Mouse (Mus musculus) Patski (cell line): ENCODE measurements around the gene Fbxo47. TPM values are rescaled to one million over a fixed set of nuclear protein-coding genes. Genes with fewer than 3 reads are reported as not detected.

Source experiments
- ATAC-seq: fragments of 100-300 bp; one replicate; pipeline ENCODE4 v1.8.0; 2021
- CTCF ChIA-PET: fragments of 350-600 bp; sonication (Branson Sonifier 250); formaldehyde crosslinking; loops from one replicate; lab custom pipeline; 2022; ENCODE audit warnings: inconsistent platforms; lab: Charles Lee
- POLR2A ChIA-PET: fragments of 350-600 bp; sonication (Branson Sonifier 250); formaldehyde crosslinking; loops from one replicate; lab custom pipeline; 2022; ENCODE audit warnings: antibody characterized with exemption, inconsistent platforms; lab: Charles Lee
- DNase-seq: peaks from one replicate; pipeline ENCODE4 v3.0.0-alpha.2; 2011; ENCODE audit warnings: low read depth, low spot score
- H3K27me3 ChIP-seq: fragments of 371-371 bp; one replicate; pipeline ENCODE4 v1.5.1; 2021
- CTCF ChIP-seq: fragments of 100-300 bp; IDR thresholded peaks from one replicate; pipeline ENCODE4 v1.5.1; 2021
- in situ Hi-C: fragments of 300-500 bp; cut with MboI; formaldehyde crosslinking; loops from 3 replicates; pipeline ENCODE4 v1.11.1; 2018; ENCODE audit warnings: low pct_unique_long_range_greater_than_20kb, mixed read lengths
- polyA plus RNA-seq: library from polyadenylated mRNA; unstranded; gene quantifications from one replicate; pipeline ENCODE4 v1.2.3, GENCODE M21; 2021

Gene Fbxo47
- polyA plus RNA-seq, 1 experiment from 2014 or later, result 1.5 TPM

DNA sequence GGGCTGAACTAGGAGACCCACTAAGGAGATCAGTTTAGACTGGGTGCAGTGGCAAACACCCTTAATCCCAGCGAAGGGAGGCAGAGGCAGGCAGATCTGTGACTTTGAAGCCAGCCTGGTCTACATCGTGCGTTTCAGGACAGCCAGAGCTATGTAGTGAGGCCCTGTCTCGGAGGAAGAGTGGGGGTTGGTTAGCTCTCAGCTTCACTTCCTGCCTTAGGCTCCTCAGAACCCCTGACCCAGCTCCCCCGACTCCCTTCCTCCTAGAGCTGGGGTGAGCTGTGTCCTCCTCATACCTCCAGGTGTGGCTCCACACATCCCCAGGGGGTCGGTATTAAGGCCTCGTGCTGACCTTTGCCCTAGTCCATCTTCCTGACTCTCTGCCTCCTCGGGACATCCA, 47.4 kb downstream of the Fbxo47 start:
- in situ Hi-C loops, result no loop called here
- H3K27me3 ChIP-seq, result no peaks in the 10 kb centered on the region
- no peak for ATAC-seq
- TF ChIP-seq CTCF, result no peak
- ChIA-PET POLR2A (no interaction called here), CTCF (no interaction called here)
- DNase-seq, result no peak

DNA sequence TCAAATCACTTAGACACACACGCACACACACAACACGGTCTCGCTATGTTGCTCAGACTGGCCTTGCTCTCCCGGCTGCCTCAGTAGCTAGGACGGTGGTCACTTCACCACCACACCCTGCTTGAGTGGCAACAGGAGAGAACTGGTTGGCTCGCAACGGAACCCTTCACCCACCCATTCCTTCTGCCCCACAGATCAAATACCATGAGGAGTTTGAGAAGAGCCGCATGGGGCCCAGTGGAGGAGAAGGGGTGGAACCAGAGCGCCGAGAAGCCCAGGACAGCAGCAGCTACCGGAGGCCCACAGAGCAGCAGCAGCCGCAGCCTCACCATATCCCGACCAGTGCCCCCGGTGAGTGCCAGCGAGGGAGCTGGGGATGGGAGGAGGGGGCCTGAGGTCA, 50.6 kb downstream of the Fbxo47 start:
- in situ Hi-C loops, result no loop called here
- TF ChIP-seq CTCF, result no peak
- DNase-seq (no peak), ATAC-seq (no peak)
- ChIA-PET POLR2A (interaction anchor here (0.6 kb wide), 1 partner anchor 40 kb away, joined by 4 read pairs; no protein-coding TSS in a partner anchor), CTCF (no interaction called here)
- no peaks in the 10 kb centered on the region for H3K27me3 ChIP-seq

DNA sequence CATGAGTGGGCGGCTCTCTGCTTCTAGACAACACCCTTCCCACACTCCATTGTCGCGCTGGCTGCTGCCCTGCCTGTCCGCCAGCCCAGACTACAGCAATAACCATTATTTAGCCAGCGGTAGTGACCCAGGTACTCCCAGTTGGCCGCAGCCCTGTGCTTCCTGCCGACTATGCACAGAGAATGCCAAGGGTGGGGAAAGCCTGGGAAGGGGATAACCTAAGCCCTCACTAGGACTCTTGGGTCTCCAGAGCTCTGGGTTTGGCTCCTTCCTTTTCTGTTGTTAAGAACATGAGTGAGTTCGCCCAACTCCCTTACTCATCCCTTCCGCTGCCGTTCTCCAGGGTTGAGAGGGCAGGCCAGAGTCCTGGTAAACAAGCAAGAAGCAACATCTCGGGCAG, 52.0 kb downstream of the Fbxo47 start:
- in situ Hi-C loops, result no loop called here
- no peak for TF ChIP-seq CTCF
- CTCF ChIA-PET, result no interaction called here
- POLR2A ChIA-PET, result no interaction called here
- no peaks in the 10 kb centered on the region for H3K27me3 ChIP-seq
- ATAC-seq (no peak), DNase-seq (no peak)

DNA sequence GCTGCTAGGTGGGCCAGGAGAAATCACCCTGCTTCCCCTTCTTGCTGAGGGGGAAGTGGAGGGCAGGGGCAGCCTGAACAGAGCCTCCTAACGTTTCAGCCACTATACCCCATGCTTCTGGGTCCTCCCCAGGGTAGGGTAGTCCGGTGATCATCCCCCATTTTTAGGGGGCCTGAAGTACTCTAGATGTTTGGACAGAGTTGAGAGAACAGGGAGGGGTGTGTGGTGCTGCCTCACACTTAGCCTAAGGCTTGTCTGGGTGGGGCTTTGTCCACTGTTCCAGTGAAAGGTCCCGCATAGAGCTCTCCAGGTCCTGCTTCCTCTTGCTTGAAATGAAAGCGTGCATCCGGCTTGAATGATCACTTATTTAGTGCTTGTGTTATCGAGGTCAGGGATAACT, 53.5 kb downstream of the Fbxo47 start:
- POLR2A ChIA-PET, result interaction anchor here (0.7 kb wide), 1 partner anchor 69 kb away, joined by 3 read pairs; no protein-coding TSS in a partner anchor
- no peak for TF ChIP-seq CTCF
- CTCF ChIA-PET, result no interaction called here
- no peak for ATAC-seq
- in situ Hi-C loops, result no loop called here
- no peak for DNase-seq
- H3K27me3 ChIP-seq, result no peaks in the 10 kb centered on the region

DNA sequence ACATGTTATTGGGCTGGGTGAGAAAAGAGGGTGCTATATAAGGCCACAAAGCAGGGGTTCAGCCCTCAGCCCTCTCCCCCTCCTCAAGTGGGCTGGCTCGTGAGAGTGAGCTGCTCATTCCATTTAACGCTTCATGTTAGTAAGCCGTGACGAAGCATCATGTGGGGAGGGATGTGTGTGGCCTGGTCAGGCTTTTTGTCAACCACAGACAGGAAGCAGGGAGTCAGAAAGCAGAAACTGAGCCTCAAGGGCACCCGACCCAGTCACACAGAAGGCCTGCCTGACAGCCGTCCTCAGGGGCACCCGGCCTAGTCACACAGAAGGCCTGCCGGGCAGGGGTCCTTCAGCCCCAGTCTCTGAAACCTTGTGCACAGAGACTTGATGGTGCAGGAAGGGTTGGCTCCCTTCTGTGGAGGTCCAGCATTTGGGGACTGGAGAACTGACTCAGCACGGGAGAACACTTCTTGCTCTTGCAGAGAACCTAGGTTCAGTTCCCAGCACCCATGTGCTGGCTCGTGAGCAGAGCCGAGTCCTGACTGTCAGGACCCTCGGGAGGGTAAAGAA, 54.0 kb downstream of the Fbxo47 start:
- DNase-seq (no peak), ATAC-seq (no peak)
- H3K27me3 ChIP-seq, result no peaks in the 10 kb centered on the region
- TF ChIP-seq CTCF, result no peak
- in situ Hi-C loops, result no loop called here
- ChIA-PET POLR2A (no interaction called here), CTCF (no interaction called here)

DNA sequence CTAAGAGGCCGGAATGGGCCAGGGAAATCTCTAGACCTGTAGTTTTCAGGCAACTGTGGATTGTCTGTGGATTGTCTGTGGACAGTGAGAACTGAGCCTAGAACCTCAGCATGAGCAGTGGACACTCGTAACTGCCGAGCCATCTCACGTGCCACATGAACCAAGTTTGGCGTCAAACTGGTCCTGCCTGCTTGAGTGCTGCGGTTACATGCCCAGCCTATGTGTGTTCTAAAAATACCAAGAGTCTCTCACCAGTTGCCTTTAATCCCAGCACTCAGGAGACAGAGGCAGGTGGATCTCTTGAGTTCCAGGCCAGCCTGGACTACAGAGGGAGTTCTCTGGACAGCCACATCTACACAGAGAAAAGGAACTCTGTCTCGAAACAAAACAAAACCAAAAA, 54.6 kb downstream of the Fbxo47 start:
- CTCF ChIA-PET, result no interaction called here
- no peaks in the 10 kb centered on the region for H3K27me3 ChIP-seq
- POLR2A ChIA-PET, result no interaction called here
- no peak for TF ChIP-seq CTCF
- ATAC-seq, result no peak
- in situ Hi-C loops, result no loop called here
- no peak for DNase-seq

DNA sequence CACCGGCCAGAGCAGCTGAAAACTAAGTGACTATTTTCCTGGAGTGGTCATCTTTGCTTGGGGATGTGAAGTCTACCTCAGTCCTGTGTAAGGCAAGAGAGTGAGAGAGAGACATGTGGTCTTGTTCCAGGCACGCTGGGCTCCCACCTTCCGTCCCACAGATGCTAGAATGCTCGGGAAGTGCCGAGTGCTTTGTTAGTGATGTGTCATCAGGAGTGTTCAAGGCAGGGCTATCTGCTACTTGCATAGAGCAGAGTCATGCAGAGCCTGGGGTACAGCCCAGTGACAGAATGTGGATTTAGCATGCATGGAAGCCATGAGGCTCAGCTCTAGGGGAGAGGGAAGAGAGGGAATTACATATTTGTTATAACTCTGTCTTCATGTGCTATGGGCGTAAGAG, 56.3 kb downstream of the Fbxo47 start:
- no peaks in the 10 kb centered on the region for H3K27me3 ChIP-seq
- no peak for TF ChIP-seq CTCF
- POLR2A ChIA-PET, result interaction anchor here (0.6 to 1.5 kb wide), 2 partner anchors 10 to 16 kb away, joined by 3 to 4 read pairs; no protein-coding TSS in a partner anchor
- CTCF ChIA-PET, result interaction anchor here (0.8 to 1.8 kb wide), 2 partner anchors 15 to 23 kb away, joined by 3 to 4 read pairs; no protein-coding TSS in a partner anchor
- ATAC-seq, result peak; percentile 78
- in situ Hi-C loops, result no loop called here
- DNase-seq, result no peak

DNA sequence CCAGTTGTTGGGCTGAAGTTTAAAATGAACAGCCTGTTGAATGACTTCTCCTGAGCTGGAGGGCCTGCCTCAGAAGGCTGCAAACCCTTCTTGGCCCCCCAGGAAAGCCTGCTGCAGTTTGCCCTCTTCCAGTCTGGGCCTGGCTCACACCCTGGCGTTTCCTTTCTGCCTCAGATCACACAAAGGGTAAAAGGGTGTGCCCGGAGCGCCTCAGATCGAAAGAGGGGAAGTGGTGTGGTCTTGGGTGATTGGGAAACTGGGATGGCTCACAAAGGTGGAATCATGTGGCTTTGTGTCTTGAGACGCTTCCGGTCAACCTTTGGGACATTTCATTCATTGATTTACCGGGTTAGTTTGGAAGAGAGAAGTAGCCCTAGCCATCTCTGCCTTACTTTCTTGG, 57.5 kb downstream of the Fbxo47 start:
- H3K27me3 ChIP-seq, result no peaks in the 10 kb centered on the region
- CTCF ChIA-PET, result interaction anchor here (1.8 kb wide), 1 partner anchor 14 kb away, joined by 4 read pairs; no protein-coding TSS in a partner anchor
- DNase-seq (no peak), ATAC-seq (no peak)
- in situ Hi-C loops, result no loop called here
- POLR2A ChIA-PET, result no interaction called here
- no peak for TF ChIP-seq CTCF

DNA sequence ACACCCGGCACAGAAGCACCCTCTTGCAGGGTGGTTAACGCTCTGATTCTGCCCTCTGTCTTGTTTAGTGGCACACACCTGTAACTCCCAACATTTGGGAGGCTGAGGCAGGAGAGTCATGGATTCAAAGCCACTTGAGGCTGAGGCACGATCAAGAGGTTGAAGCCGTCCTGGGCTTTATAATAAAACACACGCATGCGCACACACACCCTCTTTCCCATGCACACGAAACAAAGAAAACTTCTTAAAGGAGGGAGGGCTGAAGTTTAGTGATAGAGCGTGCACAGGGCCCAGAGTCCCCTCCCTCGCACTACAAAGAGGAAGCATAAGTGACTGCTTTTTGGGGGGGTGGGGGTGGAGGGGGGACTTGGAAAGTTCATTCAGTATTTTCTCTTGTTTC, 58.0 kb downstream of the Fbxo47 start:
- ATAC-seq, result no peak
- no peak for DNase-seq
- ChIA-PET POLR2A (no interaction called here), CTCF (no interaction called here)
- in situ Hi-C loops, result no loop called here
- H3K27me3 ChIP-seq, result no peaks in the 10 kb centered on the region
- no peak for TF ChIP-seq CTCF

DNA sequence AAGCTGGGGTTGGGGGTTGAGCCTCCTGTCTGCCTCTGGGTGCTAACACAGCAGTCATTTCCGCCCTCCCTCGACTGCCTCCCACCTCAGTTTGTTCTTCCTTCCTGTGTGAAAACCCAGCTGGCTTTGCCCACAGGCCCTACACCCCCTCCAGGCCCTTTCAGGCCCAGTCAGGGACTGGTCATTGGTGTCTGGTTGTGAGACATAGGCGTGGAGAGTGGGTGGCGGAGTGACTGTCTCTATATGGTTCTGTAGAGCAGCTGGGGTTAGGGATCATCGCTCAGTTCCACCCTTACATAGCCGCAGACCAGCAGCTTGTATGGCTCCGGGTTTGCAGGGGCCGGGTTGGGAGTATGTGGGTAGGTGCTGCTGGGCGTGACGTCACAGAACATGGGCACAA, 58.7 kb downstream of the Fbxo47 start:
- in situ Hi-C loops, result no loop called here
- H3K27me3 ChIP-seq, result no peaks in the 10 kb centered on the region
- CTCF ChIA-PET, result no interaction called here
- ATAC-seq, result no peak
- DNase-seq, result no peak
- no peak for TF ChIP-seq CTCF
- POLR2A ChIA-PET, result interaction anchor here (0.6 to 1.0 kb wide), 2 partner anchors 16 to 20 kb away, joined by 3 read pairs; no protein-coding TSS in a partner anchor

DNA sequence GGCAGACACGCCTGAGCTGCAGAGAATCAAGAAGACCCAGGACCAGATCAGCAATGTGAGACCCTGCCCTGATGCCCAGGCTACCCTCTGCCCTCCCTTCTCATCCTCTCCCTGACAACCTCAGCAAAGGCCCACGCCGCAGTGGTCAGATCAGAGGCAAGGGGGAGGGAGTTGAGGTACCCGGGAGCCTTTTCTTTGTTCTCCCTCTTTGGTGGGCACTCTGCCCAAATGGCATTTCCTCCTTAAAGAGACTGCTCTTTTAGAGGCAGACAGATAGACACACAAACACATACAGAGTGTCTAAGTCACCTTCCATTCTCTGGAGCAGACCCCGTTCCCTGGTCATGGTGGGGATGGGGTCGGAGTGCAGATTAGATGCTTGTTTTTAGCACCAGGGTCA, 59.1 kb downstream of the Fbxo47 start:
- ATAC-seq (no peak), DNase-seq (no peak)
- H3K27me3 ChIP-seq, result no peaks in the 10 kb centered on the region
- ChIA-PET CTCF (no interaction called here), POLR2A (interaction anchor here (0.6 to 1.0 kb wide), 2 partner anchors 17 to 19 kb away, joined by 3 read pairs; no protein-coding TSS in a partner anchor)
- no peak for TF ChIP-seq CTCF
- in situ Hi-C loops, result no loop called here
